ENCODE assay signal across 8 mouse cellular contexts in genomic region chr7:40898711-40899375, GRCm38 (mm10). TPM values are rescaled to one million over a fixed set of nuclear protein-coding genes. Genes with fewer than 3 reads are reported as not detected.
DNase-seq lines count a peak whose midpoint lies in the region; ATAC-seq and TF ChIP-seq lines count a peak whose summit lies in the region.

No protein-coding gene starts in this region.

- WGBS in heart, adult 2 months, result under 1% methylated on average over 51 of the region's 70 CpGs
- WGBS in forebrain, embryonic 14.5 days, result 0% methylated on average over 43 of the region's 70 CpGs
- 2% methylated on average over 37 of the region's 70 CpGs for WGBS in liver, postnatal 0 days (ENCODE audit: insufficient replicate concordance)
- WGBS in stomach, embryonic 16.5 days, result under 1% methylated on average over 60 of the region's 70 CpGs

- peak overlapping the region; percentile 94 for H3K4me2 ChIP-seq in forebrain, embryonic 14.5 days (ENCODE audit: low read length)
- peak overlapping the region; percentile 38 for H3K4me2 ChIP-seq in liver, postnatal 0 days (ENCODE audit: low read depth, low read length)
- peak overlapping the region; percentile 91 for H3K4me2 ChIP-seq in stomach, embryonic 16.5 days (ENCODE audit: low read depth, low read length)

- no peaks in the 10 kb centered on the region for H3K79me2 ChIP-seq in heart, adult 2 months (replicated peaks; ENCODE audit: control insufficient read depth, insufficient read depth, low read length)

- DNase-seq in heart, adult 2 months, result no peak
- DNase-seq in heart, postnatal 36 days, result no peak
- peak; percentile 56 for DNase-seq in Muller cell, postnatal 12 days (ENCODE audit: inconsistent ontology term)
- peak; percentile 51 for DNase-seq in forebrain, embryonic 14.5 days (ENCODE audit: low spot score)
- DNase-seq in layer of hippocampus, adult 18-20 months (ENCODE audit: low spot score in 2 of 2), result peak; percentile 56 to 65
- no peak for DNase-seq in liver, postnatal 0 days

- no peak overlapping the region for H3K9ac ChIP-seq in heart, adult 2 months (ENCODE audit: low read depth, low read length)
- H3K9ac ChIP-seq in forebrain, embryonic 14.5 days (ENCODE audit: low read length), result peak overlapping the region; percentile 77
- no peak overlapping the region for H3K9ac ChIP-seq in liver, postnatal 0 days (replicated peaks)
- peak overlapping the region; percentile 11; the same call in 1 of the 2 replicates for H3K9ac ChIP-seq in stomach, embryonic 16.5 days (ENCODE audit: low read length)

- peaks cover 11% of the 10 kb centered on the region for H3K27me3 ChIP-seq in heart, adult 2 months (ENCODE audit: control insufficient read depth, insufficient read depth, low read length)
- H3K27me3 ChIP-seq in forebrain, embryonic 14.5 days (replicated peaks; ENCODE audit: control insufficient read depth, insufficient read depth, low read length), result peaks cover 20% of the 10 kb centered on the region; the same call in 1 of the 2 replicates
- peaks cover 57% of the 10 kb centered on the region for H3K27me3 ChIP-seq in liver, postnatal 0 days (ENCODE audit: insufficient read depth, low read length)
- peaks cover 71% of the 10 kb centered on the region for H3K27me3 ChIP-seq in stomach, embryonic 16.5 days (ENCODE audit: control insufficient read depth, insufficient read depth, low read length)

- intact Hi-C loops in heart, adult 2 months (cut with DNase I), result no loop called here
- intact Hi-C loops in heart, postnatal 36 days (cut with DNase I), result no loop called here

- TF ChIP-seq POLR2A in heart, adult 2 months (IDR thresholded peaks at IDR 0.05; ENCODE audit: insufficient read depth, low read depth, low read length), result no peak

- no peaks in the 10 kb centered on the region for H3K9me3 ChIP-seq in forebrain, embryonic 14.5 days (replicated peaks; ENCODE audit: control insufficient read depth, low read length)
- H3K9me3 ChIP-seq in liver, postnatal 0 days (ENCODE audit: low read length), result no peaks in the 10 kb centered on the region
- no peaks in the 10 kb centered on the region for H3K9me3 ChIP-seq in stomach, embryonic 16.5 days (replicated peaks; ENCODE audit: control insufficient read depth, low read length)

- no peaks in the 10 kb centered on the region for H3K36me3 ChIP-seq in heart, adult 2 months (ENCODE audit: control insufficient read depth, insufficient read depth, low read length)
- no peaks in the 10 kb centered on the region for H3K36me3 ChIP-seq in forebrain, embryonic 14.5 days (ENCODE audit: control insufficient read depth, insufficient read depth, low read length)
- H3K36me3 ChIP-seq in liver, postnatal 0 days (replicated peaks; ENCODE audit: insufficient read depth, low read length), result no peaks in the 10 kb centered on the region
- H3K36me3 ChIP-seq in stomach, embryonic 16.5 days (ENCODE audit: control insufficient read depth, insufficient read depth, low read length), result no peaks in the 10 kb centered on the region

- no peak overlapping the region for H3K27ac ChIP-seq in heart, adult 2 months
- H3K27ac ChIP-seq in forebrain, embryonic 14.5 days (ENCODE audit: low read depth, low read length), result peak overlapping the region; percentile 44; the same call in 1 of the 2 replicates
- no peak overlapping the region for H3K27ac ChIP-seq in liver, postnatal 0 days (ENCODE audit: low read depth)
- no peak overlapping the region for H3K27ac ChIP-seq in stomach, embryonic 16.5 days (ENCODE audit: low read length)

- ATAC-seq in forebrain, embryonic 14.5 days, result peak; percentile 49
- ATAC-seq in liver, postnatal 0 days, result no peak
- peak; percentile 15; the same call in 1 of the 2 replicates for ATAC-seq in stomach, embryonic 16.5 days (ENCODE audit: insufficient read depth, low FRiP score)
- no peak for ATAC-seq in megakaryocyte progenitor cell, adult 5-6 weeks (replicated peaks; ENCODE audit: poor library complexity)

- no peak for TF ChIP-seq CTCF in heart, adult 2 months (IDR thresholded peaks at IDR 0.05)
- no peak for TF ChIP-seq CTCF in liver, postnatal 0 days (IDR thresholded peaks at IDR 0.05; ENCODE audit: low read depth)

- no peaks in the 10 kb centered on the region for H3K4me1 ChIP-seq in heart, adult 2 months (ENCODE audit: control insufficient read depth, insufficient read depth, low read length)
- peaks cover 12% of the 10 kb centered on the region for H3K4me1 ChIP-seq in forebrain, embryonic 14.5 days (ENCODE audit: control insufficient read depth, insufficient read depth, low read length)
- no peaks in the 10 kb centered on the region for H3K4me1 ChIP-seq in liver, postnatal 0 days (ENCODE audit: insufficient read depth)
- H3K4me1 ChIP-seq in stomach, embryonic 16.5 days (ENCODE audit: control insufficient read depth, insufficient read depth, low read length), result no peaks in the 10 kb centered on the region; the same call in 1 of the 2 replicates

- no peak for TF ChIP-seq EP300 in heart, adult 2 months (IDR thresholded peaks at IDR 0.05; ENCODE audit: insufficient read depth, low read depth, low read length)
- TF ChIP-seq EP300 in liver, postnatal 0 days (IDR thresholded peaks at IDR 0.05; ENCODE audit: low read depth), result no peak

- H3K4me3 ChIP-seq in heart, adult 2 months, result peak overlapping the region; percentile 24; the same call in 1 of the 2 replicates
- H3K4me3 ChIP-seq in forebrain, embryonic 14.5 days (ENCODE audit: low read depth, low read length), result peak overlapping the region; percentile 62
- H3K4me3 ChIP-seq in liver, postnatal 0 days (ENCODE audit: low read depth, low read length), result no peak overlapping the region; the same call in 1 of the 2 replicates
- peak overlapping the region; percentile 49 for H3K4me3 ChIP-seq in stomach, embryonic 16.5 days (replicated peaks; ENCODE audit: low read length)

RNA-seq across cellular contexts. Expression of gene Vstm2b, which starts 0.7 kb away (rescaled TPM):
- under 1 TPM in 1 of 2 experiments, not detected in 1; 0.11 TPM for total RNA-seq in heart, adult 2 months (2021)
- polyA plus RNA-seq in heart, adult 2 months (2012; rRNA removed), result 0.18 and 0.25 TPM in 2 replicates
- under 1 TPM in 1 of 2 experiments, not detected in 1; 0.72 TPM for total RNA-seq in heart, postnatal 36 days (2021)
- polyA plus RNA-seq in forebrain, embryonic 14.5 days (2014; fragmentation: Nextera tagmentation; extraction: Ambion mirVana), result 15.3 and 19.2 TPM in 2 replicates
- total RNA-seq in layer of hippocampus, adult 18-20 months (2021), result 10 to 100 TPM; 69.8 to 77.5 TPM
- 0.14 TPM in 1 of 2 replicates, not detected in the other for polyA plus RNA-seq in liver, postnatal 0 days (2015; fragmentation: Nextera tagmentation; extraction: Ambion mirVana)
- polyA plus RNA-seq in stomach, embryonic 16.5 days (2015; fragmentation: Nextera tagmentation; extraction: Ambion mirVana), result 0.62 and 0.80 TPM in 2 replicates
- total RNA-seq in megakaryocyte progenitor cell, adult 5-6 weeks (2015), result not detected in 2 replicates
- total RNA-seq in megakaryocyte progenitor cell, adult 5-6 weeks (2017), result not detected in 2 replicates

Comparison
In these comparisons a context has a peak if more than half of its experiments do, and no peak if none do; other contexts are left out.
1. DNase-seq: peak in Muller cell, postnatal 12 days (single experiment), forebrain, embryonic 14.5 days (single experiment) and layer of hippocampus, adult 18-20 months (2 of 2); none in heart, adult 2 months (0 of 2), heart, postnatal 36 days (0 of 2) and liver, postnatal 0 days (single experiment).
2. H3K9ac ChIP-seq: peak in forebrain, embryonic 14.5 days (single experiment) and stomach, embryonic 16.5 days (single experiment); none in heart, adult 2 months (single experiment) and liver, postnatal 0 days (single experiment).
3. ATAC-seq: peak in forebrain, embryonic 14.5 days (single experiment) and stomach, embryonic 16.5 days (single experiment); none in liver, postnatal 0 days (single experiment) and megakaryocyte progenitor cell, adult 5-6 weeks (single experiment).
4. H3K4me2 ChIP-seq: peak in every context shown above with its lines; median percentile 94 in forebrain, embryonic 14.5 days; 91 in stomach, embryonic 16.5 days; 38 in liver, postnatal 0 days.
5. RNA of gene Vstm2b, which starts 0.7 kb away (total RNA-seq): 69.8 to 77.5 TPM in layer of hippocampus, adult 18-20 months; 0.72 TPM in heart, postnatal 36 days, 0.11 TPM in heart, adult 2 months and not detected in megakaryocyte progenitor cell, adult 5-6 weeks; every median in the first group is over 10 times any median in the second.